Mouse (Mus musculus): ENCODE data around the gene Pcbp2.

The Pcbp2 gene

GRCm38 (mm10) chr15:102463666-102464065, 6.7 kb upstream of the Pcbp2 start:
- peak in 1 of 2 experiments; percentile 38 for DNase-seq (ENCODE audit: low spot score in 2 of 2)

- DNase-seq (ENCODE audit: low spot score in 2 of 2): no peak
Observed at GRCm38 (mm10) chr15:102468675-102469370, 1.5 kb upstream of the Pcbp2 start.

GRCm38 (mm10) chr15:102470605-102471294, 411 bp downstream of the Pcbp2 start:
- DNase-seq (ENCODE audit: low spot score in 2 of 2): peak; percentile 70 to 74

- DNase-seq (ENCODE audit: low spot score in 2 of 2): no peak
Observed at GRCm38 (mm10) chr15:102471295-102471645, 931 bp downstream of the Pcbp2 start.

GRCm38 (mm10) chr15:102471727-102472126, 1.4 kb downstream of the Pcbp2 start:
- no peak for DNase-seq (ENCODE audit: low spot score in 2 of 2)

GRCm38 (mm10) chr15:102473246-102473645, 2.9 kb downstream of the Pcbp2 start:
- DNase-seq (ENCODE audit: low spot score in 2 of 2): no peak

GRCm38 (mm10) chr15:102474520-102474919, 4.2 kb downstream of the Pcbp2 start:
- no peak for DNase-seq (ENCODE audit: low spot score in 2 of 2)

- DNase-seq (ENCODE audit: low spot score in 2 of 2): no peak
Observed at GRCm38 (mm10) chr15:102483136-102483535, 12.8 kb downstream of the Pcbp2 start.

GRCm38 (mm10) chr15:102485853-102486252, 15.5 kb downstream of the Pcbp2 start:
- no peak for DNase-seq (ENCODE audit: low spot score in 2 of 2)

- no peak for DNase-seq (ENCODE audit: low spot score in 2 of 2)
Observed at GRCm38 (mm10) chr15:102487664-102488063, 17.3 kb downstream of the Pcbp2 start.

- no peak for DNase-seq (ENCODE audit: low spot score in 2 of 2)
Observed at GRCm38 (mm10) chr15:102498322-102498721, 28.0 kb downstream of the Pcbp2 start.

- DNase-seq (ENCODE audit: low spot score in 2 of 2): no peak
Observed at GRCm38 (mm10) chr15:102499370-102499769, 29.0 kb downstream of the Pcbp2 start.

- DNase-seq (ENCODE audit: low spot score in 2 of 2): no peak
Observed at GRCm38 (mm10) chr15:102499851-102500250, 29.5 kb downstream of the Pcbp2 start.

GRCm38 (mm10) chr15:102500479-102500878, 30.1 kb downstream of the Pcbp2 start:
- no peak for DNase-seq (ENCODE audit: low spot score in 2 of 2)

- no peak for DNase-seq (ENCODE audit: low spot score in 2 of 2)
Observed at GRCm38 (mm10) chr15:102501084-102501814, 30.9 kb downstream of the Pcbp2 start.

GRCm38 (mm10) chr15:102502254-102502840, 32.0 kb downstream of the Pcbp2 start:
- DNase-seq (ENCODE audit: low spot score in 2 of 2): no peak

GRCm38 (mm10) chr15:102503447-102503846, 33.1 kb downstream of the Pcbp2 start, which contains the start of gene Gm10337:
Gene Gm10337 (plus strand): TSS chr15:102503722.
- no peak for DNase-seq (ENCODE audit: low spot score in 2 of 2)

GRCm38 (mm10) chr15:102503924-102504782, 33.8 kb downstream of the Pcbp2 start:
- no peak for DNase-seq (ENCODE audit: low spot score in 2 of 2)

- DNase-seq (ENCODE audit: low spot score in 2 of 2): no peak
Observed at GRCm38 (mm10) chr15:102505073-102505769, 34.9 kb downstream of the Pcbp2 start.

- DNase-seq (ENCODE audit: low spot score in 2 of 2): no peak
Observed at GRCm38 (mm10) chr15:102505770-102506463, 35.6 kb downstream of the Pcbp2 start.
